Mouse (Mus musculus) cerebellum, postnatal 4 days (tissue): Measurements from ENCODE around the gene Pon1.
"Not testable (repeated sequence)": the region's sequence is repeated elsewhere in the genome, so short reads cannot be mapped to it uniquely, and the experiment has no call there.

ENCODE experiments used
- DNase-seq, 2 experiments: peaks; one replicate each; pipeline ENCODE4 v3.0.0; 2022; ENCODE audit warnings: low spot score in 2 of 2, mixed read lengths in 1 of 2

Gene Pon1

GRCm38 (mm10) chr6:5193693-5194092, at the start of gene Pon1:
Gene Pon1 (minus strand): TSS chr6:5193946.
- no peak for DNase-seq

- DNase-seq, result no peak
Observed at GRCm38 (mm10) chr6:5238799-5239198, 45.1 kb upstream of the Pon1 start.

GRCm38 (mm10) chr6:5237510-5237909, 43.8 kb upstream of the Pon1 start:
- no peak for DNase-seq

GRCm38 (mm10) chr6:5236843-5237371, 43.2 kb upstream of the Pon1 start:
- DNase-seq, result no peak

GRCm38 (mm10) chr6:5234563-5234962, 40.8 kb upstream of the Pon1 start:
- DNase-seq, result no peak

- no peak for DNase-seq
Observed at GRCm38 (mm10) chr6:5233812-5234211, 40.1 kb upstream of the Pon1 start.

- DNase-seq, result no peak
Observed at GRCm38 (mm10) chr6:5232022-5232421, 38.3 kb upstream of the Pon1 start.

- DNase-seq, result no peak
Observed at GRCm38 (mm10) chr6:5230261-5230660, 36.5 kb upstream of the Pon1 start.

GRCm38 (mm10) chr6:5223551-5223950, 29.8 kb upstream of the Pon1 start:
- DNase-seq, result not testable (repeated sequence)

- DNase-seq, result no peak
Observed at GRCm38 (mm10) chr6:5222080-5222479, 28.3 kb upstream of the Pon1 start.

GRCm38 (mm10) chr6:5218190-5218589, 24.4 kb upstream of the Pon1 start:
- DNase-seq, result no peak

- no peak for DNase-seq
Observed at GRCm38 (mm10) chr6:5207817-5208216, 14.1 kb upstream of the Pon1 start.

- DNase-seq, result no peak
Observed at GRCm38 (mm10) chr6:5199916-5200315, 6.2 kb upstream of the Pon1 start.

GRCm38 (mm10) chr6:5199376-5199905, 5.7 kb upstream of the Pon1 start:
- no peak for DNase-seq

GRCm38 (mm10) chr6:5198590-5198989, 4.8 kb upstream of the Pon1 start:
- no peak for DNase-seq

GRCm38 (mm10) chr6:5190761-5191160, 3.0 kb downstream of the Pon1 start:
- DNase-seq, result no peak

- DNase-seq, result no peak
Observed at GRCm38 (mm10) chr6:5189507-5189906, 4.2 kb downstream of the Pon1 start.

GRCm38 (mm10) chr6:5188938-5189337, 4.8 kb downstream of the Pon1 start:
- DNase-seq, result no peak

- DNase-seq, result no peak
Observed at GRCm38 (mm10) chr6:5188036-5188435, 5.7 kb downstream of the Pon1 start.

- no peak for DNase-seq
Observed at GRCm38 (mm10) chr6:5187586-5187985, 6.2 kb downstream of the Pon1 start.

- no peak for DNase-seq
Observed at GRCm38 (mm10) chr6:5186229-5186950, 7.4 kb downstream of the Pon1 start.

GRCm38 (mm10) chr6:5180645-5181044, 13.1 kb downstream of the Pon1 start:
- DNase-seq, result no peak

- DNase-seq, result no peak
Observed at GRCm38 (mm10) chr6:5179189-5179588, 14.6 kb downstream of the Pon1 start.
